Mouse (Mus musculus) ES-E14 (cell line): Measurements from ENCODE around the gene Fbxl7. TPM values are rescaled to one million over a fixed set of nuclear protein-coding genes. Genes with fewer than 3 reads are reported as not detected.

Experiments used
- DNase-seq: peaks from one replicate; pipeline ENCODE4 v3.0.0-alpha.2; 2013; ENCODE audit warnings: low read depth, low spot score
- H3K27ac ChIP-seq: 2 replicates; pipeline ENCODE4 v1.5.1; 2012; ENCODE audit warnings: low read depth, mild to moderate bottlenecking, low read length, moderate library complexity, mixed read lengths; ENCODE audit not compliant: poor library complexity, insufficient read depth, severe bottlenecking
- H3K36me3 ChIP-seq: 2 replicates; pipeline ENCODE4 v1.6.1; 2012; ENCODE audit warnings: mild to moderate bottlenecking, low read length, moderate library complexity, mixed read lengths; ENCODE audit not compliant: control insufficient read depth, poor library complexity, insufficient read depth, severe bottlenecking
- H3K4me1 ChIP-seq, 2 experiments: fragments of 150-350 bp in 1 of 2; sonication (generic) in 1 of 2; 2 replicates each; pipeline ENCODE4 v1.6.1; 2012; ENCODE audit warnings: low read length in 2 of 2, mild to moderate bottlenecking in 1 of 2, mixed read lengths in 1 of 2; ENCODE audit not compliant: control insufficient read depth in 2 of 2, insufficient read depth in 2 of 2, poor library complexity in 1 of 2
- H3K4me3 ChIP-seq, 2 experiments: fragments of 150-350 bp in 1 of 2; sonication (generic) in 1 of 2; 2 replicates each; pipeline ENCODE4 v1.5.1; 2012; ENCODE audit warnings: low read length in 2 of 2, low read depth in 1 of 2, mild to moderate bottlenecking in 1 of 2, mixed read lengths in 1 of 2; ENCODE audit not compliant: insufficient read depth in 1 of 2, poor library complexity in 1 of 2, severe bottlenecking in 1 of 2
- H3K9ac ChIP-seq: 2 replicates; pipeline ENCODE4 v1.6.1; 2012; ENCODE audit warnings: low read depth, mild to moderate bottlenecking, low read length, mixed read lengths; ENCODE audit not compliant: poor library complexity, insufficient read depth, severe bottlenecking
- H3K9me3 ChIP-seq: fragments of 150-350 bp; sonication (generic); 2 replicates; pipeline ENCODE4 v1.6.1; 2012; ENCODE audit warnings: low read depth, mild to moderate bottlenecking, low read length; ENCODE audit not compliant: control insufficient read depth, insufficient read depth
- CHD2 ChIP-seq: IDR thresholded peaks from 2 replicates; pipeline ENCODE4 v1.6.1; 2014; ENCODE audit warnings: mild to moderate bottlenecking, low read depth, low read length, inconsistent platforms
- HCFC1 ChIP-seq: IDR thresholded peaks from 2 replicates; pipeline ENCODE4 v1.6.1; 2012; ENCODE audit warnings: low read length, inconsistent platforms, borderline replicate concordance; ENCODE audit not compliant: insufficient read depth
- MAFK ChIP-seq: IDR thresholded peaks from 2 replicates; pipeline ENCODE4 v1.6.1; 2014; ENCODE audit warnings: mild to moderate bottlenecking, low read depth, low read length, inconsistent platforms; ENCODE audit not compliant: insufficient read depth
- ZC3H11A ChIP-seq: IDR thresholded peaks from 2 replicates; pipeline ENCODE4 v1.6.1; 2012; ENCODE audit warnings: low read depth, mild to moderate bottlenecking, inconsistent platforms, low read length, borderline replicate concordance
- ZNF384 ChIP-seq: IDR thresholded peaks from 2 replicates; pipeline ENCODE4 v1.6.1; 2012; ENCODE audit warnings: low read depth, low read length, inconsistent platforms
- in situ Hi-C, 2 experiments: fragments of 600-800 bp; cut with MboI; formaldehyde crosslinking; loops; one replicate each; pipeline ENCODE4 v1.15.1; 2025; ENCODE audit warnings: low sequenced_read_pairs in 2 of 2, inconsistent platforms in 1 of 2; ENCODE audit not compliant: unreplicated experiment in 2 of 2
- total RNA-seq: library from RNA; depleted of rRNA; stranded (reverse); fragments of 300-350 nt; gene quantifications from 2 replicates; pipeline ENCODE4 v1.2.3, GENCODE M21; 2012

Fbxl7 gene
- total RNA-seq, 1 experiment, result 0.98 TPM

DNA sequence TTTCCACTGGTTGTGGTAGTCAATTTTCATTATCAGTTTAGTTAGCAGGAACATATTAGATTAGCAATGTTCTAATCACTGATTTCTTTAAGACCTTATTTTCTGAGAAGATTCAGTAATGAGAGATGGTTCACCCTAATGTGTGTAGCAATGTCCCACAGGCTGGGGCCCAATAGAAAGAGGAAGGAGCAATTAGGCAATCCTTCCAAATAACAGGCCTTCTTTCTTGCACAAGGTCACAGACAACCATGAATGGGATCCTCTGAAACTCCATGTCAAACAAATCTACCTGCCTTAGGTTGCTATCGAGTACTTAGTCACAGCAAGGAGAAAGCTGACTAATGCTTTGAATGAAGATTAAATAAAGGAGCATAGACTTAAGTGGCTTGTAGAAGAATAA lies 316.9 kb downstream of the Fbxl7 start:
- in situ Hi-C loops, result no loop called here
- H3K27ac ChIP-seq, result no peak overlapping the region
- H3K4me3 ChIP-seq, result no peak overlapping the region
- no peaks in the 10 kb centered on the region for H3K4me1 ChIP-seq
- H3K9me3 ChIP-seq, result no peaks in the 10 kb centered on the region
- no peaks in the 10 kb centered on the region for H3K36me3 ChIP-seq
- TF ChIP-seq CHD2 (no peak), HCFC1 (no peak), ZC3H11A (no peak), MAFK (no peak), ZNF384 (no peak)
- DNase-seq, result no peak
- H3K9ac ChIP-seq, result no peak overlapping the region

DNA sequence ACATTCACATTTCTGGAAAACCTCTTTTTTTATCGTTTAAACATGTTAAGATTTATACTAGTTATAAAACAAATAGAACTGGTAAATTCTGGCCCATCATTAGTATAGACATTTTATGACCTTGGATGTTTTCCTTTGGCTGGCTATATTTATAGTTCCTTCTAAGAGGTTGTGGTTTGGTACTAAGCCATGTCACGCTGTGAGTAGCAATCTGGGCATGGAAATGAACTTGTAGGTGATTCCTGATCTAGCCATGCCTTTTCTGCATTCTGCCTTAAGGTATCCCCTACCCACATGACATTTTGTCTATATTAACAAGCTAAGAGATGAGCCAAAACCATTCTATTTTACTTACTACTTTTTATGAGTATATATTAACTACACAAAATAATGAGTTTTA lies 329.3 kb downstream of the Fbxl7 start:
- H3K4me3 ChIP-seq, result no peak overlapping the region
- no peaks in the 10 kb centered on the region for H3K36me3 ChIP-seq
- DNase-seq, result no peak
- H3K9ac ChIP-seq, result no peak overlapping the region
- H3K27ac ChIP-seq, result no peak overlapping the region
- no peaks in the 10 kb centered on the region for H3K4me1 ChIP-seq
- no peaks in the 10 kb centered on the region for H3K9me3 ChIP-seq
- in situ Hi-C loops, result no loop called here
- no peak for TF ChIP-seq ZNF384
- TF ChIP-seq ZC3H11A, result no peak
- no peak for TF ChIP-seq HCFC1

DNA sequence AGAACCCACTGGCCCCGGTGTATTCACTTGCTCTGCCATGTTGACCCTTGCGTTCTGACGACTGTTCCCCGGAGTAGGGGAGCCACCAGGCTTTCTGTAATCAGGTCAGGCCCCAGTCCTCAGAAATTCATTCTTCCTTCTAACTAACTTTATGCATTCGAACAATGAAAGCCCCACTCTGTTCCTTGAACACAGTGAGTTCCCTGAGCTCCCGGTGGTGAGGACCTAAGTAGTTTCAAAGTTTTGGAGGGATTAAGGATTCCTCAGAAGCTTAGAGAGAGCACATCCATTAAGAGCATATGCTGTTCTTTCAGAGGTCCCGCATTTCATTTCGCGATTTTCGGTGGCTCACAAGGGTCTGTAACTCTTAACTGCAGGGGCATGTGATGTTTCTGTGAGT lies 341.8 kb downstream of the Fbxl7 start:
- H3K4me3 ChIP-seq, result no peak overlapping the region
- H3K36me3 ChIP-seq, result no peaks in the 10 kb centered on the region
- no peak for DNase-seq
- in situ Hi-C loops, result no loop called here
- no peak overlapping the region for H3K27ac ChIP-seq
- H3K4me1 ChIP-seq, result no peaks in the 10 kb centered on the region
- no peak overlapping the region for H3K9ac ChIP-seq
- H3K9me3 ChIP-seq, result no peaks in the 10 kb centered on the region
- TF ChIP-seq HCFC1 (no peak), ZC3H11A (no peak), MAFK (no peak), ZNF384 (no peak), CHD2 (no peak)

DNA sequence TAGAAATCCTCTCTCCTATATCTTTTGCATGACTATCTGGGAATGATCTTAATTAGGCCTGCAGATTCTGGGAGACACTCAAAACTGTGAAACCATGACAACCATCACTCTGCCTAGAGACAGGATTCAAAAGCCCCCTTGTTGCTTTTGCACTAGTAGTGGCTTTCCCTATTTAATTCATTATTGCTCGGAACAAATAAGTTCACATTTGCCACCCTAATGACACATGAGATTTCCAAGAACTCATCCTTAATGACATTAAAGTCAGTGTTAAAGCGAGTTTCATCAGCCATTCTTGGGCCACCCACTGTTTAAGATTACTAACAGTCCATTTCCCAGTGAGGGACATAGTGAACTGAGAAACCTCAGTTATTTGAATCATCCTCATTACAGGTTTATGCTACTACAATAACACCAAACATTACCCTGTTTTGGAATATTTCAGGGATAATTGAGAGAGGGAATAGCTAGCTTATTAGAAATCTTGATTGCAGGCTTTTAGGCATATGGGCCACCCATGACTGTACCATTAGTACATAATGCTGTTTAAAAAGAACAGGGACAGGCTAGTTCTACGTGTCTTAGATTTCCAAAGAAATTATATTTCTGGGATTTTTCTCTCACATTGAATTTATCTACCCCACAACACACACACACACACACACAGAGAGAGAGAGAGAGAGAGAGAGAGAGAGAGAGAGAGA lies 361.2 kb downstream of the Fbxl7 start:
- Histone ChIP-seq H3K9me3 (no peaks in the 10 kb centered on the region), H3K36me3 (no peaks in the 10 kb centered on the region), H3K4me1 (no peaks in the 10 kb centered on the region), H3K9ac (no peak overlapping the region), H3K27ac (no peak overlapping the region), H3K4me3 (no peak overlapping the region)
- in situ Hi-C loops, result no loop called here
- no peak for DNase-seq
- TF ChIP-seq ZNF384 (no peak), ZC3H11A (no peak), HCFC1 (no peak), MAFK (no peak), CHD2 (no peak)

DNA sequence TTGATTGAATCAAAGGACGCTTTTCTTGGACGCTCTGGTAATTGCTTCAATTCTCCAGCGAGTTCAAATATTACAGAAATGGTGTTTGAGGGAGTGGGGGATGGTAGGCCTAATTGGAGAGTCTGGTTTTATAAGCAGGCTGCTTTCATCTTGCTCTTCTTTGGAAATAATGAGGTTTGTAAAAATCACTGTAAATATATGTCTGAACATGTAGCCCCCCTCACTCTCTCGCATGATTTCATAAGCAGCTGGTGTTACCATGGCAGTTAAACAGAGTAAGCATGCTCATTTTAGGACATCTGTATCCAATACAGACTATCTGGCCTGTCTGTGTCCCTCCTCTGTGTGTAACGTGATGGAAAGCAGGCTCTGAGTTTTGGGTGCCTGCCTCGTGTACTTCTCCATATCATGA lies 376.2 kb downstream of the Fbxl7 start:
- no peaks in the 10 kb centered on the region for H3K4me1 ChIP-seq
- DNase-seq, result no peak
- in situ Hi-C loops, result no loop called here

More for the DNA sequence above, 376.2 kb downstream of the Fbxl7 start:
- Histone ChIP-seq H3K36me3 (no peaks in the 10 kb centered on the region), H3K9ac (no peak overlapping the region), H3K4me3 (no peak overlapping the region), H3K27ac (no peak overlapping the region), H3K9me3 (no peaks in the 10 kb centered on the region)
- TF ChIP-seq CHD2, result no peak
- no peak for TF ChIP-seq HCFC1
- TF ChIP-seq ZNF384, result no peak
- no peak for TF ChIP-seq ZC3H11A
- TF ChIP-seq MAFK, result no peak
